Mouse (Mus musculus): Measurements from ENCODE around the gene Ceacam16. TPM values are rescaled to one million over a fixed set of nuclear protein-coding genes. Genes with fewer than 3 reads are reported as not detected.

Ceacam16 gene
- polyA plus RNA-seq, 1 experiment = 0.16 TPM

DNA sequence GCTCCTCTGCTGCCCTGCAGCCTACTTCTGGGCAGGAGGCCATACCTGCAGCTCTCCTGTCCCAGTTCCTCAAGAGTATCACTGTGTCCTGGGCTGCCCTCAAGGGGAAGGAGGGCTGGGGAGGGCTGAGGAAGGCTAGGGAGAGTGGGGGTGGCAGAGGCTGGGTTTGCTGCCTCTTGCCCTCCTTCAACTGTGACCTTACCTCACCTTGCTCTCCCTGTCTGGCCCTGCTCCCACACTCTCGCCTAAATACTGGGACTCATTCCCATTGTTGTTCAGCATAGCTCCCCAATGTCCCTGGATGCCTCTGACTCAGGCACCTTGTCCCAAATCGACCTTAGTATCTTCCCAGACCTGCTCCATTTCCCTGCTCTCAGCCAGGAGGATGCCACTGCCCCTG lies 3.1 kb upstream of the Ceacam16 start:
- no peak overlapping the region for H3K27ac ChIP-seq (ENCODE audit: insufficient read depth, low read depth, low read length)
- DNase-seq = peak; percentile 67
- peaks cover 16% of the 10 kb centered on the region for H3K4me1 ChIP-seq (ENCODE audit: control insufficient read depth, insufficient read depth, low read length)
- no peaks in the 10 kb centered on the region for H3K27me3 ChIP-seq (replicated peaks; ENCODE audit: control insufficient read depth, insufficient read depth, low read length)
- H3K36me3 ChIP-seq (ENCODE audit: control insufficient read depth, insufficient read depth, low read length) = no peaks in the 10 kb centered on the region
- H3K4me3 ChIP-seq (ENCODE audit: insufficient read depth, low read depth, low read length) = no peak overlapping the region
- TF ChIP-seq POLR2A (IDR thresholded peaks at IDR 0.05; ENCODE audit: low read depth, low read length) (no peak), CTCF (conservative IDR thresholded peaks at IDR 0.05; ENCODE audit: insufficient read depth, insufficient read length, low read depth, low read length) (no peak)
- WGBS = 17% methylated on average over 2 of the region's 2 CpGs

- DNase-seq = no peak
- no peaks in the 10 kb centered on the region for H3K27me3 ChIP-seq (replicated peaks; ENCODE audit: control insufficient read depth, insufficient read depth, low read length)
- H3K4me3 ChIP-seq (ENCODE audit: insufficient read depth, low read depth, low read length) = no peak overlapping the region
- H3K27ac ChIP-seq (ENCODE audit: insufficient read depth, low read depth, low read length) = no peak overlapping the region
- H3K4me1 ChIP-seq (ENCODE audit: control insufficient read depth, insufficient read depth, low read length) = peaks cover 6% of the 10 kb centered on the region
- no peak for TF ChIP-seq POLR2A (IDR thresholded peaks at IDR 0.05; ENCODE audit: low read depth, low read length)
- TF ChIP-seq CTCF (conservative IDR thresholded peaks at IDR 0.05; ENCODE audit: insufficient read depth, insufficient read length, low read depth, low read length) = no peak
- WGBS = 69% methylated on average over 10 of the region's 10 CpGs
- H3K36me3 ChIP-seq (ENCODE audit: control insufficient read depth, insufficient read depth, low read length) = no peaks in the 10 kb centered on the region
Measured at GRCm38 (mm10) chr7:19859740-19860139, 1.4 kb downstream of the Ceacam16 start.

GRCm38 (mm10) chr7:19856283-19856682 lies 4.8 kb downstream of the Ceacam16 start:
- no peaks in the 10 kb centered on the region for H3K4me1 ChIP-seq (ENCODE audit: control insufficient read depth, insufficient read depth, low read length)
- no peak for DNase-seq
- H3K27ac ChIP-seq (ENCODE audit: insufficient read depth, low read depth, low read length) = no peak overlapping the region
- no peaks in the 10 kb centered on the region; the same call in 1 of the 2 replicates for H3K27me3 ChIP-seq (replicated peaks; ENCODE audit: control insufficient read depth, insufficient read depth, low read length)
- no peaks in the 10 kb centered on the region for H3K36me3 ChIP-seq (ENCODE audit: control insufficient read depth, insufficient read depth, low read length)
- H3K4me3 ChIP-seq (ENCODE audit: insufficient read depth, low read depth, low read length) = no peak overlapping the region
- WGBS = 86% methylated on average over 6 of the region's 6 CpGs
- TF ChIP-seq CTCF (conservative IDR thresholded peaks at IDR 0.05; ENCODE audit: insufficient read depth, insufficient read length, low read depth, low read length) (no peak), POLR2A (IDR thresholded peaks at IDR 0.05; ENCODE audit: low read depth, low read length) (no peak)

- no peaks in the 10 kb centered on the region for H3K36me3 ChIP-seq (ENCODE audit: control insufficient read depth, insufficient read depth, low read length)
- WGBS = 79% methylated on average over 5 of the region's 5 CpGs
- no peak for DNase-seq
- no peaks in the 10 kb centered on the region for H3K4me1 ChIP-seq (ENCODE audit: control insufficient read depth, insufficient read depth, low read length)
- no peak overlapping the region for H3K27ac ChIP-seq (ENCODE audit: insufficient read depth, low read depth, low read length)
- no peak overlapping the region for H3K4me3 ChIP-seq (ENCODE audit: insufficient read depth, low read depth, low read length)
- TF ChIP-seq POLR2A (IDR thresholded peaks at IDR 0.05; ENCODE audit: low read depth, low read length) = no peak
- no peak for TF ChIP-seq CTCF (conservative IDR thresholded peaks at IDR 0.05; ENCODE audit: insufficient read depth, insufficient read length, low read depth, low read length)
- no peaks in the 10 kb centered on the region; the same call in 1 of the 2 replicates for H3K27me3 ChIP-seq (replicated peaks; ENCODE audit: control insufficient read depth, insufficient read depth, low read length)
Measured at GRCm38 (mm10) chr7:19855663-19856062, 5.4 kb downstream of the Ceacam16 start.

- 84% methylated on average over 20 of the region's 20 CpGs for WGBS
- no peak for DNase-seq
- Histone ChIP-seq H3K27me3 (replicated peaks; ENCODE audit: control insufficient read depth, insufficient read depth, low read length) (no peaks in the 10 kb centered on the region; the same call in 1 of the 2 replicates), H3K4me1 (ENCODE audit: control insufficient read depth, insufficient read depth, low read length) (no peaks in the 10 kb centered on the region), H3K4me3 (ENCODE audit: insufficient read depth, low read depth, low read length) (no peak overlapping the region), H3K27ac (ENCODE audit: insufficient read depth, low read depth, low read length) (no peak overlapping the region), H3K36me3 (ENCODE audit: control insufficient read depth, insufficient read depth, low read length) (no peaks in the 10 kb centered on the region)
- TF ChIP-seq CTCF (conservative IDR thresholded peaks at IDR 0.05; ENCODE audit: insufficient read depth, insufficient read length, low read depth, low read length) = no peak
- TF ChIP-seq POLR2A (IDR thresholded peaks at IDR 0.05; ENCODE audit: low read depth, low read length) = no peak
Measured at GRCm38 (mm10) chr7:19853526-19853925, 7.6 kb downstream of the Ceacam16 start.

DNA sequence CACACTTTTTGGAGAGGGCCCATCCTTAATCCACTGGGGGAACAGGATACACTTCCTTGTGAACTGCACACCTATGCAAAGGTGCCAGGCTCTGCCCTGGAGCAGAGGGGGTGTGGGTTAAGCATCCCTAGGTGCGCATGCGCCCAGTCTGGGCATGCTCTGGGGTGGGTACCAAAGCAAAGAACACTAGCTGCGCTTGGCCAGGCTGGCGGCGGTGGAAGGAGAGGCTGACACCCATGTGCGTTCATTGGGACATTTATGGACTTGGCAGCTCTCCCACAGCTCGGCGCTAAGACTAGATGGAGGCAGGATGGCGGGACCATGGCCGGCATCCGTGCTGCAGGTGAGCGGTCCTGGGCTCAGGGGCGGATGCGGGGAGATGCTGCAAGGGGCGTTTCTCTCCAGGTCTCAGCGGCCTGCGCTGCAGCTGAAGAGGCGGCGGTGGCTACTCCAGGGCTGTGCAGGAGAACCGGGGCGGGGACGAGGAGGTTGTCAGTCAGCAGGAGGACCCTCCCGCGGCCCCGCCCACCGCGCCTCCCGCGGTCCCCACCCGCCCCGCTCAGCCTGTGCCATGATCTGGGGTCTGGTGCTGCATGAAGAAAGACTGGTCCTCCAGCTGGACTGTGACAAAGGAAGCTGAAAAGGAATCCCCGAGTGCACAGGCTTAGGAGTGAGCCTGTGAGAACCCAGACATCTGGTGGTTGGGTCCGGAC lies 9.1 kb downstream of the Ceacam16 start, which contains the start of gene Gm19345:
Gm19345 (plus strand) TSS at position 146 of the 713 bp plus-strand sequence.
- Histone ChIP-seq H3K4me1 (ENCODE audit: control insufficient read depth, insufficient read depth, low read length) (no peaks in the 10 kb centered on the region), H3K27me3 (replicated peaks; ENCODE audit: control insufficient read depth, insufficient read depth, low read length) (no peaks in the 10 kb centered on the region; the same call in 1 of the 2 replicates), H3K4me3 (ENCODE audit: insufficient read depth, low read depth, low read length) (no peak within 1 kb of the TSS), H3K27ac (ENCODE audit: insufficient read depth, low read depth, low read length) (no peak within 1 kb of the TSS), H3K36me3 (ENCODE audit: control insufficient read depth, insufficient read depth, low read length) (no peaks in the 10 kb centered on the region)
- no peak for TF ChIP-seq CTCF (conservative IDR thresholded peaks at IDR 0.05; ENCODE audit: insufficient read depth, insufficient read length, low read depth, low read length)
- no peak for TF ChIP-seq POLR2A (IDR thresholded peaks at IDR 0.05; ENCODE audit: low read depth, low read length)
- 6% methylated on average over 30 of the region's 33 CpGs for WGBS
- no peak for DNase-seq

DNA sequence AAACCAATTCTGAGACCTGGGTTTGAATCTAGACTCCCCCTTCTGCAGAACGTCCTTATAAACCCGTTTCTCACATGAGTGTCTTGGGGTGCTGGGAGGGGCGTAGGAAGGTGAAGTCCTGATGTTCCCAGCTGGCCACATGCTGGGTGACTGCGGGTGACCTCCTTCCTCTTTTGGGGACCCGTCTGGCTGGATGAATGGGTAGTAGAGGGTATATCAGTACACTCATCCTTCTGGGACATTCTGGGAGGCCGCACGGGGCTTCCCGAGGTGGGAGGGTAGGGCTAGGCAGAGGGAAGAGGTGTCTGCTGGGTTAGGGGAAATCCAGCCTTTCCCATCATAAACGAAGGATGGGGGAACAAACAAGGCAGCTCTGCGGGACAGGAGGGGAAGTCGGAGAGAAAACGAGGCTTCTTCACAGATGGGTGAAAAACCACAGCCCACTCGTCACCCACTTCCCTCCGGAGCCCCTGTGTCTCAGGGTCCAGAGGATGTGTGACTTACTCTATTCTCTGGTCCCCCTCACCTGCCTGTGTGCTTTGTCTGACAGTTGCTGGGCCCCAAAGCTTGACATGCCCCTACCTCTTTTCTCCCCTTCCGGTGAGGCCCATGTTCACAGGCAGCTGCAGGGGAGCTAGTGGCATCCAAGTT lies 16.5 kb downstream of the Ceacam16 start:
- H3K27me3 ChIP-seq (replicated peaks; ENCODE audit: control insufficient read depth, insufficient read depth, low read length) = no peaks in the 10 kb centered on the region
- TF ChIP-seq CTCF (conservative IDR thresholded peaks at IDR 0.05; ENCODE audit: insufficient read depth, insufficient read length, low read depth, low read length) = no peak
- no peak for TF ChIP-seq POLR2A (IDR thresholded peaks at IDR 0.05; ENCODE audit: low read depth, low read length)
- DNase-seq = no peak
- 78% methylated on average over 15 of the region's 15 CpGs for WGBS
- no peaks in the 10 kb centered on the region for H3K36me3 ChIP-seq (ENCODE audit: control insufficient read depth, insufficient read depth, low read length)
- H3K4me1 ChIP-seq (ENCODE audit: control insufficient read depth, insufficient read depth, low read length) = peaks cover 3% of the 10 kb centered on the region; the same call in 1 of the 2 replicates
- no peak overlapping the region for H3K4me3 ChIP-seq (ENCODE audit: insufficient read depth, low read depth, low read length)
- H3K27ac ChIP-seq (ENCODE audit: insufficient read depth, low read depth, low read length) = no peak overlapping the region

All from kidney, adult 2 months (tissue).